Mouse (Mus musculus): ENCODE data around the gene Sgms1.
"Not testable (repeated sequence)": the region's sequence is repeated elsewhere in the genome, so short reads cannot be mapped to it uniquely, and the experiment has no call there.

Gene Sgms1

DNA sequence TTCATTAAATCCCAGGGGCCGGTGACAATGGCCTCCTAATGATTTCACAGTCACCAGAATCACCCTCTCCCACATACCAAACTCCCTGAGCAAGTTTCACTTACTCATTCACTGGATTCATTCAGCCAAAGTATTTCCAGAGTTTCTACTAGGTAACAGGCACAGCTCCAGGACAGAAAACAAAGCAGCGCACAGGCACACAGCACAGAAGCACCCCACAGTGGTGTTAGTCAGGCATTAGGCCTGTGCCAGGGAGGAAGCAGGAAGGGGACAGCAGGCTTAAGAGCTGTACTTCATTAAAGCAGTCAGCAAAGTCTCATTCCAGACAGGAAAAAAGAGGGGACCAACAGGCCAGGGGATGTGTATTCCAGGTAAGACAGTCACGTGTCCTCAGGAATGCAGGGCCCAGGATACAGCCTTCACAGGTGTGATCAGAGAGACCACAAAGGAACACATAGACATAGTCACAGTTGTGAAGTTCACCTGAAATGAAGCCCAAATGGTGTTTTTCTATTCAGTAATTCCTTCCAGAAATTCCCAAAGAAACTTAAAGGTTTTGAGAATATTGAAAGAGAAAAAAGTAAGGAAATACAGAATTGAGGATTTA lies 67.0 kb downstream of the Sgms1 start:
- DNase-seq, result peak; percentile 63

DNA sequence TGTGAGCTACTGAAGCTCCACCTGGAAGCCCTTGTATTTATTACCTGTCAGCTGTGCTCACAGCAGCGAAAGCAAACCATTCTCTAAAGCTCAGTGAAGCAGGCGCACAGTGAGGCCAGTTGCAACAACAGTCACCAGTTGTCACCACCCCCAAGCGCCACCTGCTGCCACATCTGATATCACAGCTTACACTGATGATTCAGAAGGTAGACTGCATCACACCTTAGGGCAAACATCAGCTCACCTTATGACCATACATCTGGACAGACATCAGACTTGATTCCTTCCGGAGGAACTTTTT lies 69.2 kb downstream of the Sgms1 start:
- peak; percentile 81 for DNase-seq

DNA sequence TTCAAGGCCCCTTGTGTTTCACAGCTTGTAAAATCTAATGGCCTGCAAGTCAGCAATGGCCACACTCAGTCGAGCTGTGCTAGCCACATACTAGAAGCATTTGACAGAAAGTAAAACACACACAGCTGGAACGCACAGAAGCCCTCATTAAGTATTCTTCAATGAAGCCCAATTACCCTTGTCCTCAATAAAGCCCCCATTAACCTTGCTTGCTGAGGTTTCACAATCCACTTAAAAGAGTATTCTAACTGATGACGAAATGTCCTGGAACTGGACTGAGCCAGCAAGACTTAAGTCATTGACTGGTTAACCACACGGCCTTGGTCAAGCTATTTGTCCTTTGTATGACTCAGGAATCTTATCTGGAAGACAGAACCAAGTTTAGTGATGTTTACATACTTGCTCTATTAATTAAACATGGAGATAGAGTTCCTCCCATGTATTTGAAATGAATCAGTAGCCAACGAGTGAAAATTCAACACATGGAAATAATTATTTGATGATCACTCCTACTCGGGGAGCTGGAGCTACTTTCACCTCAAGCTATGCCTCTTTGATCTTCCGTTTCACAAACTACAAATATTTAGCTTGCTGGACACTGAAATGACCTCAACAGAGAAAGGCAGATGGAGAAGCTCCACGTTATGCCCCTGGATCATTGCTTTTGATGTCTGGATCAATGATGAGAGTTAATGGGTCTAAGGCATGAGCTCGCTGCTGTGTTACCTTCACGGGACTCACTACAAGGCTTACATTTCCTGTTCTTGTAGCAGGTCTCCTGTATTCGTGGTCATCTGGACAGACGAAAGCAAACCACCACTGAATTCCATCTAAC lies 69.8 kb downstream of the Sgms1 start:
- DNase-seq, result peak; percentile 38

DNA sequence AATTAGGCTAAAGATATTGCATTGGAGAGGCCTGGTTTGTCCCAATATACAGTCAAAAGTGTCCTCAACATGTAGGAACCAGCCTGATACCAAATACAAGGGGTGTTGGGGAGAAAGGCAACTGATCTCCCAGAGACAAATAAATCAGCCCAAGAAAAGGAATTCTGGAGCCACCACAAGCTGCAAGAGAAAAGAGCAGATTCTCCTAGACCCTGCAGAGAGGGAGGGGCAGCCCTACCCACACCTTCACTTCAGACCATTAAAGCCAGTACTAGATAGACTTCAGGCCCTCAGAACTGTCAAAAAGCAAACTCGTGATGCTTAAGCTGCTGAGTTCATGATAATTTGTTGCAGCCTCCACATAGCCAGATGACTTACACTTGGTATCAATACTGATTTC lies 70.5 kb downstream of the Sgms1 start:
- no peak for DNase-seq

DNA sequence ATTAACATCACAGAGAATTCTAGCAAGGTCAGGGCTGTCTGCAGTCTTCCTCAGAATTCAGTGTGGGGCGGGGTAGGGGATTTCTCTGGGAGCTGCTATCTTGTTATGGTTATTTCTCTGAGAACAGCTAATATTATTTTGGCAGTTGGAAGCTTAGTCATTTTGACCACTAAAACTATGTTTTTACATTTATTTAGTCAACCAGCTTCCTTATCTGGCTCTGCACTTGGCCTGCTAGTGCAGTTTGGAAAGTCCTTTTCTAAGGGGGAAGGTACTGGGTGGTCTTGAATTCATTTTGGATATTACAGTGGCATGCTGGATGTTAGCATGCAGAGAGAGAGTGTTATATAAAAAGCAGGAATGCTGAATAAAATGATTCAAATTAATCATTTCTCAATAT lies 72.2 kb downstream of the Sgms1 start:
- not testable (repeated sequence) for DNase-seq

DNA sequence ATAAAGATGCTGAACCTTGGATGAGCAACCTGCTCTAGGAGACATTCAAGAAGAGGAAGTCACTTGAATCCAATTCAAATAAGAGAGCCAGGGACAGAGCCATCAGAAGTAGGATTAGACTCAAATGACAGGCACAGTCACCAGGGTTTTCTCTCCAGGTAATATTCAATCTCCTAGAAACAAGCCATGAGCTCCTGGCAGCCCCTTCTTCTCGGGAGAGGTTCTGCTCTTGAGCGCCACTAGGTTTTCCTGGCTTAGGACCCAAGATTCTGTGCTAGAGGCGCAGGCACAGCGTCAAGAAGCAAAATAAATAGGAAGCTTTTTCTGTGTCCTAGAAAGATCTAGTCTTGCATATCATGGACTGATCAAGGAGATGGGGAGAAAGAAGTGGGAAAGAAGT lies 76.2 kb downstream of the Sgms1 start:
- no peak for DNase-seq

DNA sequence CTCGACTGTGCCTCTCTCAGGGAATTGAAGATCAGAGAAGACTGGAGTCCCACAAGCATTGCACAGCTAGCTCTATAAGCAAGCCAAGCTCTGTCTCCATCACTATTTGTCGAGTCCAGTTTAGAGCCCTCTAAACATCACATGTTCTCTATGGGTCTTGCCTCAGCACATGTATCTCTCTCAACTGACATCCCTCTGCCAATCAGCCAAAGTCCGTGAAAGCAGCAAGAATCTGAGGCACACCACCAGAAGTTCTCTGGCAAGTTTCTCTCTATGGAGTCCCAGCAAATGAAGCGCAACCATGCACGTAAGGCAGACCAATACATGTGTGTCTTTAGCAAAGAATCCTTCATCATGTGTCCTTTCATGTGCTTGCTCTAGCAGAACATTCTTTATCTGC lies 77.8 kb downstream of the Sgms1 start:
- DNase-seq, result no peak

DNA sequence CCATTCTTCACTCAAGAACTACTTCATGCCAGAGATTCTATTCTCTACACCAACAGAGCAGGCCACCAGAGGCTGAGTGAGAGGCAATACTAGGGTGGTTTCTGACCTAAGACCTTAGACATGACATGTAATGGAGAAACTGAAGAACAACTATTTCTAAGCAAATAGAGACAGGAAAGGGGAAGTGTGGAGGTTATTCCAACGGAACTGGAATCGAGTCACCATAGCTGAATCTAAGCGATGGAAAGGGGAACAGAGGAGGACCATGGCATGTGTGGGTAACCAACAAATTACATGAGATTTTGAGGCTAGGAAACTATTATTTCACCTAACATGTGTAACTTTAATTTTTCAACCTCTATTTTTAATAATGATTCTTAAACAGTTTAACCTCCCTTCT lies 78.5 kb downstream of the Sgms1 start:
- no peak for DNase-seq

DNA sequence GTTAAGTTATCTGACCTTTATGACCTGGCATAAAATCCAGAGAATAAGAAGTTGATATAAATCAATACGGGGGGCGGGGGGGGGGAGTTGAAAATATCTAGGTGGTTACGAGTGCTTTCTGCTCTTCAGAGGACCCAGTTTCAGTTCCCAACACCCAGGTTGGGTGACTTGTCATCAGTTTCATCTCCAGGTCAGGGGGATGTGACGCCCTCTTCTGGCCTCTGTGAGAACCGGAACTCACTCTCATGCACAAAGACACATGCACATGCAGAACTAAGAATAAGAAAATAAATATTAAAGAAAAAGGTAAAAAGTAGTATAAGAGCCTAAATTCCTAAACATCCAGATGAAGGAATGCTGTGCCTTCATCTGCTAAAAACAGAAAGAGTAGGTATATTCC lies 79.0 kb downstream of the Sgms1 start:
- DNase-seq, result no peak

DNA sequence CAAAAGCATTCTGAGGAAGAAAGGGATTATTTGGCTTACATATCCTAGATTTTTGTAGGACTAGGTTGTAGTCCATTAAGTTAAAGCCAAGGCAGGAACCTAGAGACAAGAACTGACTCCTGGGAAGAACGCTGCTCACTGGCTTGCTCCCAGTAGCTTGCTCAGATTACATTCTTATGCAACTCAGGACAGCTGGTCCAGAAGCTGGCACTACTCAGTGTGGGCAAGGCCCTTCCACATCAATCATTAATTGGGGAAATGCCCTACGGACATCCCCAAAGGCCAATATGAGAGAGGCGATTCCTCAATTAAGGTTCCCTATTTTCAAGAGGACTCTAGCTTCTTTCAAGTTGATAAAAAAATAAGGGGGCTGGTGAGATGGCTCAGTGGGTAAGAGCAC lies 80.2 kb downstream of the Sgms1 start:
- DNase-seq, result no peak

DNA sequence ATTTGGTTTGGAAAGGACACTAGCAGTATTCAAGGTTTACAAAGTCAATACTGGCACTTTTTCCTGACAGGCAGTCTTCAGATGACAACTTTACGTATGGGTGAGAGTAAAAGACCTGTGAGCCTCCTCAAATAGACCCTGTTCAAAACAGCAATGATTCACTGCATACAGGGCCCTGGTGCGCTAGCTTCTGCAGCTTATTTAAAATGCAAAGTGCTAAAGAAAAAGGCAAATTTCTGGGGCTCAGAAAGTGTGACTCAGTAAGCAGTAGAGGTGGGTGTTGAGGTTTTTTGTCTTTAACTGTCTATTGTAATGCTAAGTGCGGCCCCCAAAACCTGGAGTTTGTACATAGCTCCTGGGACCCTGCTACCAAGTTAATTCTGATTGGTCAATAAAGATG lies 81.2 kb downstream of the Sgms1 start:
- DNase-seq, result no peak

DNA sequence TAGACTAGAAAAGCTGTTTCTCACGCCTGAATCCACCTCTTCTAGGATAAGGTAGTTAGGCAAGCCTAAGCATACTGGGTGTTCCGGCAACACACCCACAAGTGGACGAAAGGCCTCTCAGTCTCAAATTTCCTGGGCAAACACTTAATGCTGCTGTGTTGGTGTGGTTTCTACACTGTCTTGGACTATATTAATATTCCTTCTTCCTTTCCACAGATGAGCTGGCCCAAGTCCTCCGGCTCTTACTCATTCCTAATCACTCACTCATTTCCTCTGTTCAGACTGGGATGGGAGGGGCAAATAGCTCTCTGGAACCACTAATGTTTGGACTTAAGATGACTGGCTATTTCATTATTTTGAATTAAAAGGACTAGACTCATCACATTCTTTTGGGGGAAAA lies 84.6 kb downstream of the Sgms1 start:
- DNase-seq, result peak; percentile 82

DNA sequence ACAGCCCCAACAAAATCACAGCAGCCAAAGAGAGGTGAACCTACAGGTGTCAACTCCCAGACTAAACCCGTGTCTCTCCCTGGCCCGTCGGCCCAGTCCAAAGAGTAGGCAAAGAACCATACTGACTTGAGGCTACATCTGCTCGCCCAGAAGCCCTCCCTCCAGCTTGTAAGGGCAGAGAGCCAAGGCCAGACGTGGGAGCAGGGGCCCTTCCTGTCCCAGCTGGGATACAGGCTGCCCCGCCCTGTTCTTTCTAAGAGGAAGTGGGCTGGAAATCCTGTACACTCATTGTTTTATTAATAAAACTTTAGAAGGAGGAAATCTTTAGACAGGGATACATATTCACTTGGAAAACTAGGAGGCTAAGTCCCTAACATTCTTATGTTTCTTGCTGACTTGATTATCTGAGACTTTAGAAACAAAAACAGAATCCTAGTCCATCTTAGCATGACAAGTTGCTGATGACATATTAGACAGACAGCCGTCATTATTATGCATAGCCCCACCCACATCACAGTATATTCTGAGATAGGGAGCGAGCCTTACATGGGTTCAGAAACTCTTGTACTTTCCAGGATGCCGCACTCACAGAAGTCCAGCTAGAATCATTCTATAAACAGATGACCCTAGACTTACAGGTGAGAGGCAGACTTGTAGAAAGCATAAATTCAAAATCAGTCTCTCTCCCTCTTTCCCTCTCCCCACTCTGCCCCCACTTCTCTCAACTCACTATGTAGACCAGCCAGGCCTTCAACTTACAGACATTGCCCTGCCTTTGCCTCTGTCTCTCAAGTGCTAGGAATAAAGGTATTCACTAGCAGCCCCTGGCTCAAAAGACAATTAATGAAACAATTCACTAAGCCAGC lies 85.3 kb downstream of the Sgms1 start:
- peak; percentile 93 for DNase-seq

DNA sequence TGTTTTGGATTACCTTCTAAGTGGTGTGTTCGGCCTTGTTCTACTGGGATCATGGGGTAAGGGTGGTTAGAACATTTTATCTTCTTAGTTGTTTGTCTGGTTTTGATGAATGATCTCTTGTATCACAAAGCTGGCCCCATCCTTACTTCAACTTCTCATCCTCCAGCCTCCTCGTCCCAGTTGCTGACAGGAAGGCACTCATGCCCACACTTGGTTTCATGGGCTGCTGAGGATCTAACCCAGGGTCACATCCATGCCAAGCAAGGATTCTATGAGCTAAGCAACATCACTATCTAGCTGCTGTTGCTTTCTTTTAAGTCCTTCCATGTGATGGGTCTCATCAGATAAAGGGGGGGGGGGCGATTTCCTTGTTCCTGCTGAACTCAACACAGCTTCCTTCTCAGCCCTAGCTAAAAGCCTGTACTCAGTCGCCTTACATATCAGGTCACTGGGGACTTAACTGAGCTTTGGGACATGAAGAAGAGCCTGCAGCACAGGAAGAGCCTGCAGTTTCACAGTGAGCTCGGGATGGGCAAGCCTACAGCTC lies 86.6 kb downstream of the Sgms1 start:
- DNase-seq, result no peak

DNA sequence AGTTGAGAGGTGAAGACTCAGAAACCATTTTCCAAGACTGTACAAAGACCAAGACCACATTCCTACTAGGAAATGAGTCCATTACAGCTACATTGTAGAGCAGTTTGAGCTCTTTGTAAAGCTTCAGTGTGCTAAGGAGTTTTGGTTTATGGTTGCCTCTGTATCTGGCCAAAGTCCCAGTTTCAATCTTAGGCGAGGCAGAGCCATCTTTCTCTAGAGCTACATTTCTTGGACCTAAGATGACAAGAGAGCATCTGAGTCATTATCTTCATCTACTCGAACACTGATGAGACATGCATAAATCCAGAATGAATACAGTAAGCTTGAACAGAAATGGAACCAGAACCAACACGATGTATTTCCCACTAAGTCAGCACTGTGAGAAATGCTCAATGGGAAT lies 87.9 kb downstream of the Sgms1 start:
- DNase-seq, result no peak

DNA sequence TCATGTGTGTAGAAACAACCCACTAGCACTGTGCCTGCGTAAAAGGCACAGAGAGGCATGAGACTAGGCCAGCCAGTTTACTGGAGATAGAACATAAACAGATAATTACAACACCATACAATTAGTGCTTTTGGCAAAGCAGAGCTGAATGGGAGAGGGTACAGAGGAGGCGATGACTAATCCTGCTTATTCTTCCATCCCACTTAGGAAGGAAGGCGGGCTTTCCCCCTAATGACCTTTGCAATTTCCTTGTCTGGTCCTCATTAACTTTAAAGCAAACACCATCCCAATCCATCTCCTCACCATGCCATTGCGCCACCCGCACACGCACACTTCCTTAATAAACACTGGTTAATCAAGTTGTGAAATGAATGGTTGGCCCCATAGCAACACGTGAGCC lies 91.3 kb downstream of the Sgms1 start:
- no peak for DNase-seq

DNA sequence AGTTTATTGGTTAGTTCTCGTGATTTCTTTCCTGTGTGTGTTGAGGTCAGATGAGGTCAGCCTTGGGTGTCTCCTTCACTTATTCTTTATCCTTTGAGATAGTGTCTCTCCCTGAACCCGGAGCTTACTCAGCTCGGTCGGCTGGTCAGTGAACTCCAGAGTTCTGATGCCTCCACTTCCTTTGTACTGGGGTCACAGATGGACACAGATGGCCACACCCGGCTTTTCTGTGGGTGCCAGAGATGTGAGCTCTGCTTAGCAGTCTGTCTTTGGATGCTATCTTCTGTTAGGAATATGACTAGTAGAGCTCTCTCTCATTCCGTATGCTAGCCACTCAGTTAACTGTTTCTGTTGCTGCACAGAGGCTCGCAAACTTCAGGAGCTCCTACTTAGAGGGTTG lies 92.7 kb downstream of the Sgms1 start:
- no peak for DNase-seq

DNA sequence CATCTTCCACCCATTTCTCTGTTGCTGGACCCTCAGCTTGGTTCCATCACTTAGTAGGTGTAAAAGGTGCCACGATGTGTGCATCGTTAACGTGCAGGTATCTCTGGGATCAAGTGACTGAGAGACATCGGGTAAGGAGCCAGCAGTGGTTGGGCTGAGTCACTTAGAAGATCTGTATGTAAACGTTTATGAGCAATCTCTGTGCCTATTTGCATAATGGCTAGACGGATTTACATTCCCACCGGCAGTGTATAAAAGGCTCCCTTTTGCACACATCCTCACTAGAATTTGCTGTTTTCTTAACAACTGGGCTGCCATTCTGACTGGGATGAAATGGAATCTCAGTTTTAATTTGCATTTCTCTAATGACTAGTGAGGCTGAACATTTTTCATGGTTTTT lies 93.9 kb downstream of the Sgms1 start:
- DNase-seq, result no peak

DNA sequence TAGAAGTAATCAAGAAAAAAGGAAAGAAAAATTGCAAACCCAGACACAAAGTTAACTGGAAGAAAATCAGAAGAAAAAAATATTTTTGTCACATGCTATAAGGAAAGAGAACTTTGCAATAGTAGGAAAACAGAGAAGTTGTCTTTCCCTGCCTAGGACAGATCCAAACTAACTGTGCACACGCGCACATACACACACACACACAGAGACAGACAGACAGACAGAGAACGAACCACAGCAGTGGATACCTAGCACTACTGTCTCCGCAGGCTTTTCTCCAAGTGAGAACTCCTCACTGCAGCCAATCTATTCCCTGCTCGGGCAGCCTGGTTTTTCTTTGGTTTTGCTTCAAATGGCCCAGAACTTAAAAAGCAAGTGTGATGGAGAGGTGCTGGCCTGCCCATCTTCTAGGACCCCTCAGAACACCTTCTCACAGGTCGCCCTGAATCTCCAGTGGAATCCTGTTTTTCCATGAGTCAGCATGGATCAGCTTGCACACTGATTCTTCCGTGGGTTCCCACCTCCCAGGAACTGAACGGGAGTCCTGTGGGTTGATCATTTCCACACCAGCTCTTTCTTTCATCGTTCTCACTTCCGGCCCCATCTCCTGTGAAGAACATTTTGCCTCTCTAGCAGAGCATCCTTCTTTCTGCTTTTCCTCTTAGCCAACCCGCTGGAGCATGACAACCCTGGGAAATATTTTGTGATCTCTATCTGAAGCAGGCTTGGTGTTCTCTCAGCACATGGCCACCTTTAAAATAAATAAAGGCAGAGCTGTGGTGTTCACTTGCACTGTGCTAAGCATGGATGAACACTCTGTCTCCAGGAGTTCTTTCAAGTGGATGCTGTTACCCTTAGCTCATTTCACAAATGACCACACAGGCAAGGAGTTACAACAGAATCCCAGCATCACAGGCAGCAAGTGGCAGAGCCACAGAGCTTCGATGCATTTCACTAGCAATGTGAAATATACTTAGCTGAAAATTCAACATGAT lies 96.4 kb downstream of the Sgms1 start:
- no peak for DNase-seq

DNA sequence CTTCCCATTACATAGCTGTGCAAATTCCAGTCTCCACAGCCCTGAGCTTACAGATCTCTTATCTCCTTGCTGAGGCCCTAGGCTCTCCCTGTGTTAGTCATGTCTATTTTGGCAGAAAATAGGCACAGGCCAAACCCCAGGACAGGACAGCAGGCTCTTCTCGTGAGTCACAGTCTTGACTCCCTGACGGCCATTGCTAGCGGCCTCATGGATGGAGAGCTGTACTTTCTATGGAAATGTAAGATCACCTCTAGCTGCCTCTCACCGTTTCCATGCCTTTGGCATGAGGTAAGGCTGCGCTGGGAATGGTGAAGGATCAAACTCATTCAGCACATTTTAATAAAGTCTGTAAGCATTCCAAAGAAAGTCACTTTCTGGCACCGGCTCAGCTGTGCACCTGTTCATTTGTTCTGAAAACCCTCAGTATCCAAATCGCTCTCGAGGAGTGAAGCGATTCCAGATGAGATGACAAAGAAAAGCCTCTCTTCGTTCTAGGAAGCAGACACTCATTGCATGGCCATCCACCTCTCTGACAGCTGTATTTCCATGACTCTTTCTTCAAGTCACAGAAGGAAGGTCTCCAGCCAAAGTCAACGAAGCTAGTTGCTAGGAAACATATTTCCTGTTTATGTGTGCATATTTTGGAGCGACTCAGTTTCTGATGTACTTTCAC lies 97.3 kb downstream of the Sgms1 start:
- DNase-seq, result peak; percentile 64

DNA sequence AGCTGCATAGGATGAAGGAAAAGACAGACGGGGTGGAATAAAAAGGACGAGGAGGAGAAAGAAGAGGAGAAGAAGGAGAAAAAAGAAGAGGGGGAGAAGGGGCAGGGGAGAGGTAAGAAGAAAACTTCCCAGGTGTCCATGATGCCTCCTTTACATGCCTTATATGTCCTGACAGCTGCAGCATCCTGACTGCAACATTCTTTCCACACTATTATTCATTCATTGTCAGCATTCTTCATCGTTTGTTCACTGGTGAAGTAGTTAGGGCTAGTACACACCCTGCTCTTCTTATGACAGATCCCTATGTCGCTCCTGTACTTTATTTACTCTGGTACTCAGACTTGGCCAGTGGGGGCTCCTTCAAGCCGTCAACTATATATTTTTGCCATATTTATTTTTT lies 98.4 kb downstream of the Sgms1 start:
- no peak for DNase-seq

DNA sequence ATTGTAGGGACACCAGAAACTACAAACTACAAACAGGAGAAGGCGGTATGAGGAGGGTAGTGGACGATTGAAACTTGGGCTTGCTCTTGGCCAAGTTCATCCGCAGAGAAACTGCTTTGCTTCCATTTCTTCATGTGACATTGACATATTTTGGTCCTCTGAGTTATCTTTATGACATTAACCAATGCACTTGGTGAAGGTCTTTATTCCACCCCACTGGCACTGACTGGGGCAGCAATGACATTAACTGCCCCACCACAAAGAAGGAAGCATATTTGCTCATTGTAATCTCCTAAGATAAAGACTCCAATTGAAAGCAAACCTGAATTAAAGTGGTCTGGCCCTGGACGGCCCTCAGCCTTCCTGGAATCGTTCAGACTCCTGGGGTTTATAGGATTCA lies 100.6 kb downstream of the Sgms1 start:
- no peak for DNase-seq

Data from lung, postnatal 10 days (tissue).